Mouse (Mus musculus) G1E (cell line): Measurements from ENCODE around the gene Taok2. TPM values are rescaled to one million over a fixed set of nuclear protein-coding genes. Genes with fewer than 3 reads are reported as not detected.
"Not testable (repeated sequence)": the region's sequence is repeated elsewhere in the genome, so short reads cannot be mapped to it uniquely, and the experiment has no call there.

Experiments used
- ATAC-seq: 2 replicates; pipeline ENCODE4 v1.8.0; 2016; ENCODE audit warnings: mild to moderate bottlenecking; ENCODE audit not compliant: insufficient number of reproducible peaks, poor library complexity, low FRiP score, severe bottlenecking; ENCODE audit errors: extremely low read depth
- DNase-seq: peaks from one replicate; pipeline ENCODE4 v3.0.0; 2012; ENCODE audit warnings: low spot score
- H3K27me3 ChIP-seq: 2 replicates; pipeline ENCODE4 v1.6.1; 2012; ENCODE audit warnings: mild to moderate bottlenecking, low read length, inconsistent platforms; ENCODE audit not compliant: insufficient read depth
- H3K36me3 ChIP-seq: replicated peaks from 2 replicates; pipeline ENCODE3; 2012; ENCODE audit warnings: mild to moderate bottlenecking, inconsistent platforms
- H3K4me1 ChIP-seq: 2 replicates; pipeline ENCODE4 v1.6.1; 2012; ENCODE audit warnings: low read depth, low read length, inconsistent platforms, mixed read lengths; ENCODE audit not compliant: insufficient read depth
- H3K4me3 ChIP-seq: 2 replicates; pipeline ENCODE4 v1.5.1; 2012; ENCODE audit warnings: low read depth, mild to moderate bottlenecking, inconsistent platforms, low read length, moderate library complexity, mixed read lengths
- H3K9me3 ChIP-seq: replicated peaks from 2 replicates; pipeline ENCODE4 v1.6.1; 2012; ENCODE audit warnings: inconsistent platforms
- CTCF ChIP-seq: IDR thresholded peaks from 2 replicates; pipeline ENCODE4 v1.5.1; 2012; ENCODE audit warnings: low read depth, low read length, inconsistent platforms, mixed read lengths
- GATA1 ChIP-seq: IDR thresholded peaks from 2 replicates; pipeline ENCODE4 v1.6.1; 2012; ENCODE audit warnings: borderline replicate concordance, low read length, inconsistent platforms, mixed read lengths
- GATA2 ChIP-seq: IDR thresholded peaks from 2 replicates; pipeline ENCODE4 v1.6.1; 2012; ENCODE audit warnings: low read depth, low read length, inconsistent platforms, borderline replicate concordance
- POLR2AphosphoS5 ChIP-seq: IDR thresholded peaks from 2 replicates; pipeline ENCODE4 v1.6.1; 2012; ENCODE audit warnings: low read depth, low read length, inconsistent platforms; ENCODE audit not compliant: insufficient replicate concordance
- TAL1 ChIP-seq: conservative IDR thresholded peaks from 2 replicates; pipeline ENCODE4 v1.6.1; 2012; ENCODE audit warnings: low read depth, low read length, inconsistent platforms, mixed read lengths
- polyA plus RNA-seq: library from polyadenylated mRNA; stranded (reverse); fragments of >175 nt; gene quantifications from 2 replicates; pipeline ENCODE4 v1.2.3, GENCODE M21; 2012
- total RNA-seq, 2 experiments: library from RNA; stranded (forward) in 1 of 2; stranded (reverse) in 1 of 2; fragments of 200-1000 nt in 1 of 2; fragments of >200 nt in 1 of 2; fragmentation: Nextera tagmentation in 1 of 2; gene quantifications; 2 replicates each; pipeline ENCODE4 v1.2.3; 2014 to 2017

Gene Taok2
- total and polyA plus RNA-seq, 3 experiments: 36.2 to 181 (median 53.6) TPM

GRCm38 (mm10) chr7:126922624-126923060 lies 38.1 kb upstream of the Taok2 start, which contains the start of gene Tmem219:
Gene Tmem219, minus strand, starts transcription at chr7:126922917.
- H3K36me3 ChIP-seq: no peaks in the 10 kb centered on the region
- no peak within 1 kb of the TSS for H3K4me3 ChIP-seq
- H3K27me3 ChIP-seq: no peaks in the 10 kb centered on the region
- TF ChIP-seq GATA1: no peak
- no peak for TF ChIP-seq CTCF
- no peak for TF ChIP-seq GATA2
- TF ChIP-seq POLR2AphosphoS5: no peak
- TF ChIP-seq TAL1: no peak
- ATAC-seq: no peak
- H3K9me3 ChIP-seq: no peaks in the 10 kb centered on the region
- peaks cover 35% of the 10 kb centered on the region for H3K4me1 ChIP-seq
- DNase-seq: no peak

DNA sequence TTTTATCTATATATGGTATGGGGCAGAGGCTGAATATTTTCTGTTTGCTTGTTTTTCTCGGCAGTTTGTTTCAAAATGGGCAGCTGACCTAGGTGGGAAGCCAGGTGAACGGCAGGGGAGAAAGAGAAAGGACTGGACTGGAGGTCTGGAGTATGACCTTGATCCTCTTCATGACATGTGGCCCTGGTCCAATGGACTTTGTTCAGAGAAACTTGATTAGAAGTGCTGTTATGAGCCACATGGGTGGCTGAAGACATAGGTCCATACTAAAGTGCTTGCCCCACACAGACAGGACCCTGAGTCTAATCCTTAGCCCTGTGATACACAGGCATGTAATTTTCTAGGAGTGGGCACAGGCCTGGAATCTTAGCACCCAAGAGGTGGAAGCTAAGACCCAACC lies 37.1 kb upstream of the Taok2 start:
- Histone ChIP-seq H3K4me3 (no peak overlapping the region), H3K9me3 (no peaks in the 10 kb centered on the region), H3K27me3 (no peaks in the 10 kb centered on the region), H3K4me1 (peaks cover 28% of the 10 kb centered on the region), H3K36me3 (no peaks in the 10 kb centered on the region)
- DNase-seq: no peak
- no peak for ATAC-seq
- no peak for TF ChIP-seq GATA1
- TF ChIP-seq POLR2AphosphoS5: no peak
- no peak for TF ChIP-seq CTCF
- no peak for TF ChIP-seq TAL1
- no peak for TF ChIP-seq GATA2

GRCm38 (mm10) chr7:126919973-126920372 lies 35.5 kb upstream of the Taok2 start:
- Histone ChIP-seq H3K4me3 (no peak overlapping the region), H3K36me3 (no peaks in the 10 kb centered on the region), H3K9me3 (no peaks in the 10 kb centered on the region), H3K4me1 (peaks cover 16% of the 10 kb centered on the region), H3K27me3 (peaks cover 6% of the 10 kb centered on the region; the same call in 1 of the 2 replicates)
- ATAC-seq: no peak
- no peak for TF ChIP-seq CTCF
- no peak for TF ChIP-seq GATA1
- no peak for TF ChIP-seq POLR2AphosphoS5
- no peak for TF ChIP-seq GATA2
- TF ChIP-seq TAL1: no peak
- DNase-seq: no peak

DNA sequence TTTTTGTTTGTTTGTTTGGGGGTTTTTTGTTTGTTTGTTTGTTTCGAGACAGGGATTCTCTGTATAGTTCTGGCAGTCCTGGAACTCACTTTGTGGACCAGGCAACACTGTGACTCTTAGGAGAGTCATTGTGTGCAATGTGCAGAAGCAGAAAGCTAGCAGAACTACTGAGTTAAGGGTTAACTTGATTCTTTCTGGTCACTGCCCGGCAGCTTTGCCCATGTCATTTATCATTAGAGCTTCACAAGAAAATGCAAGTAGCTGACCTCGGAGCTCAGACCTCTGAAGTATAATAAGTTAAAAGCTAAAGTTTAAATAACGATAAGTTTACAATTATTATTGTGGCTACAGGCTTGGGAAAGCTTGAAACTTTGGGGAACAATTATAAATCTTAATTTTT lies 33.9 kb upstream of the Taok2 start:
- DNase-seq, H3K9me3 ChIP-seq, H3K4me3 ChIP-seq, ATAC-seq, H3K4me1 ChIP-seq, H3K36me3 ChIP-seq: not testable (repeated sequence)
- peaks cover 12% of the 10 kb centered on the region for H3K27me3 ChIP-seq

DNA sequence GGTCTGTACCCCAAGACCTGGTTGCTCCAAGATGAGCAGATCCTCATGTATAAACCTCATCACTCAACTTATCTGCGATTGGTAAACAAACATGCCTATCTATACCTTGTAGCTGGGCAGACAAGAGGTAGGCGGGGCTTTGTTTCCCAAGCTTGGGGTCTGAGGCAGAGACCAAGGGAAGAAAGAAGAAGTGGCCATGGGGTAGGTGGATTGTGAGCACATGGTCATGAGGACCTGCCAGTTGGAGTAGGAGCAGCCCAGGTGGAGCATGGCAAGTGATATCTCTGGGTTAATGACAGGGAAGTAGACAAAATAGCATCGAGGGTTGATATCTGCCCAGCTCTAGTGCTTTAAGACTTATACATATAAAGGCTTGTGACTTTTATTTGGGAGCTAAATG lies 30.3 kb upstream of the Taok2 start:
- Histone ChIP-seq H3K4me3 (no peak overlapping the region), H3K4me1 (peaks cover 13% of the 10 kb centered on the region), H3K9me3 (no peaks in the 10 kb centered on the region), H3K36me3 (no peaks in the 10 kb centered on the region), H3K27me3 (peaks cover 21% of the 10 kb centered on the region)
- no peak for TF ChIP-seq POLR2AphosphoS5
- TF ChIP-seq CTCF: no peak
- no peak for TF ChIP-seq TAL1
- TF ChIP-seq GATA2: no peak
- TF ChIP-seq GATA1: no peak
- ATAC-seq: no peak
- no peak for DNase-seq

DNA sequence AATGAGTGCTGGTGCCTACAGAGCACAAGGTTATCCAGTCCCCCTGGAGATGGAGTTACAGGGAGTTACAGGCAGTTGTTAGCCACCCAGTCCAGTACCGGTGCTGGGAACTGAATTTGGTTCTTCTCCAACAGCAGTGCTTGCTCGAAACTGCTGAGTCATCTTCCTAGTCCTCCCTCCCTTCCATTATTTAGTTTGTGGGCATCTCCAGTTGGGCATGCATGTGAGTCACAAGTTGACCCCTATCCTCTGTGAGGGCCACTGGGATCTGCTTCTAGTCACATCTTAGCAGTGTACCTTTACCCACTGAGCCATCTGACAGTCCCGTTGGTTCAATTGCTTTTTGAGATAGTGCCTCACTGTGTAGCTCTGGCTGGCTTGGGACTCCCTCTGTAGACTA lies 21.1 kb upstream of the Taok2 start:
- Histone ChIP-seq H3K4me3 (no peak overlapping the region), H3K27me3 (peaks cover 4% of the 10 kb centered on the region; the same call in 1 of the 2 replicates), H3K9me3 (no peaks in the 10 kb centered on the region), H3K4me1 (peaks cover 11% of the 10 kb centered on the region), H3K36me3 (no peaks in the 10 kb centered on the region)
- ATAC-seq: no peak
- TF ChIP-seq CTCF (no peak), POLR2AphosphoS5 (no peak), TAL1 (no peak), GATA1 (no peak), GATA2 (no peak)
- DNase-seq: no peak

DNA sequence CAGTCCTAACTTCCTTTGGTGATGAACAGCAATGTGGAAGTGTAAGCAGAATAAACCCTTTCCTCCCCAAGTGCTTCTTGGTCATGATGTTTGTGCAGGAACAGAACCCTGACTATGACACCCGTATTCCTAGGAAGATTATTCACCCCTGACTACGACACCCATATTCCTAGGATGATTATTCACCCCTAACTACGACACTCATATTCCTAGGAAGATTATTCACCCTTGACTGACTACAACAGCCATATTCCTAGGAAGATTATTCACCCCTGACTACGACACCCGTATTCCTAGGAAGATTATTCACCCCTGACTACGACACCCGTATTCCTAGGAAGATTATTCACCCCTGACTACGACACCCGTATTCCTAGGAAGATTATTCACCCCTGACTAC lies 15.3 kb upstream of the Taok2 start:
- not testable (repeated sequence) for H3K9me3 ChIP-seq, H3K4me3 ChIP-seq, ATAC-seq, H3K27me3 ChIP-seq, DNase-seq
- Histone ChIP-seq H3K36me3 (peaks cover 15% of the 10 kb centered on the region), H3K4me1 (peaks cover 29% of the 10 kb centered on the region)
